8 mouse cellular contexts compared by ENCODE assay signal in the genomic region with DNA sequence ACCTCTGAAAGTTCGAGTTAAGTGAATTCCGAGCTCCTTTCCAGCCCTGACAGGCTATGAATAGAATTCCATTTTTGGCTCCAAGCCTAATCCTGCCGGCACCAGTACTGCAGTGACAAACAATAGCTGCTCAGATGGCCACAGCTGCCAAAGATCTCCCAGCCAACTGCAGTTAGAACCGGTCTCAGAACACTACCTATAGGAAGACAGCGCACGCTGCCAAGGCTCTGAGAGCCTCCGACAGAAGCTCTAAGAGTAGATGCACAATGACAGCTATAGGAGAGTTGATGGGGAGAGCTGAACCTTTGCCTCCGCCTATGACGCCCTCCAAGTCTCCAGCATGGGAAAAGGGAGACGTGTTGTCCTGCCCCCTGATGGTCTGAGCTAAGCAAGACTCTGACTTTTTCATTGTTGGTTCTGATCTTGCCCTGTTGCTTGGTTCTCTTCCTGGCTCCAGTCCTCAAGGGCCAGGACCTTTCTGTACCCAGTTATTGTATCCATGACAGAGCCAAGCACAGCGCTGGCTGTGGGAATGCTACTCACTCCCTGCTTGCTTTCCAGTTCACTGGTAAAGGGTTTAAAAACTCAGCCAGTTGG.
DNase-seq lines count a peak whose midpoint lies in the region; ATAC-seq and TF ChIP-seq lines count a peak whose summit lies in the region.

No protein-coding gene starts in this region.

- H3K36me3 ChIP-seq in embryonic facial prominence, embryonic 13.5 days: no peaks in the 10 kb centered on the region
- no peaks in the 10 kb centered on the region for H3K36me3 ChIP-seq in heart, embryonic 10.5 days

- peak overlapping the region; percentile 11; the same call in 1 of the 2 replicates for H3K27ac ChIP-seq in embryonic facial prominence, embryonic 13.5 days
- H3K27ac ChIP-seq in heart, embryonic 10.5 days: peak overlapping the region; percentile 89

- peak overlapping the region; percentile 34 for H3K4me2 ChIP-seq in embryonic facial prominence, embryonic 13.5 days

- H3K27me3 ChIP-seq in embryonic facial prominence, embryonic 13.5 days: no peaks in the 10 kb centered on the region
- H3K27me3 ChIP-seq in heart, embryonic 10.5 days (ENCODE audit: insufficient read depth, poor library complexity, severe bottlenecking): no peaks in the 10 kb centered on the region

- H3K9me3 ChIP-seq in embryonic facial prominence, embryonic 13.5 days: no peaks in the 10 kb centered on the region
- no peaks in the 10 kb centered on the region for H3K9me3 ChIP-seq in heart, embryonic 10.5 days

- no peak for TF ChIP-seq POLR2A in brain, embryonic 14.5 days (IDR thresholded peaks at IDR 0.05; ENCODE audit: borderline replicate concordance, extremely low read depth, insufficient read depth, insufficient read length, poor library complexity, severe bottlenecking)

- DNase-seq in brain, embryonic 14.5 days (ENCODE audit: low read depth): peak; percentile 97
- peak; percentile 82 for DNase-seq in heart, embryonic 10.5 days (ENCODE audit: low spot score)
- peak; percentile 41 to 50 for DNase-seq in kidney, adult 8-10 months
- peak; percentile 30 to 49 for DNase-seq in left cerebral cortex, postnatal 36 days (ENCODE audit: low spot score in 2 of 2)
- peak; percentile 21 for DNase-seq in neural tube, embryonic 10.5 days (ENCODE audit: extremely low spot score, low spot score)
- DNase-seq in T-cell, adult 2 months (ENCODE audit: low spot score): no peak
- DNase-seq in natural killer cell, adult 2 months (ENCODE audit: low spot score in 2 of 2): no peak

- WGBS in embryonic facial prominence, embryonic 13.5 days: 21% methylated on average over 11 of the region's 11 CpGs
- WGBS in heart, embryonic 10.5 days: 23% methylated on average over 11 of the region's 11 CpGs

- H3K9ac ChIP-seq in embryonic facial prominence, embryonic 13.5 days: 0 out of 2 replicates have a peak overlapping the region, but pooled peaks have one; percentile 17

- peak; percentile 28; the same call in 1 of the 2 replicates for TF ChIP-seq CTCF in brain, embryonic 14.5 days (IDR thresholded peaks at IDR 0.05; ENCODE audit: borderline replicate concordance, extremely low read depth, insufficient read depth, insufficient read length)

- intact Hi-C loops in left cerebral cortex, postnatal 36 days (cut with DNase I): loop anchor here (5.0 kb wide), 1 partner anchor 61 kb away; a partner anchor contains a TSS

- H3K4me3 ChIP-seq in embryonic facial prominence, embryonic 13.5 days: 0 out of 2 replicates have a peak overlapping the region, but pooled peaks have one; percentile 0
- H3K4me3 ChIP-seq in heart, embryonic 10.5 days: peak overlapping the region; percentile 37

- H3K4me1 ChIP-seq in embryonic facial prominence, embryonic 13.5 days: peaks cover 70% of the 10 kb centered on the region
- peaks cover 78% of the 10 kb centered on the region for H3K4me1 ChIP-seq in heart, embryonic 10.5 days

- peak; percentile 80 for ATAC-seq in embryonic facial prominence, embryonic 13.5 days (ENCODE audit: insufficient number of reproducible peaks, insufficient read depth, low FRiP score, low TSS enrichment, low read depth)

Comparison
In these comparisons a context has a peak if more than half of its experiments do, and no peak if none do; other contexts are left out.
1. DNase-seq: peak in brain, embryonic 14.5 days (single experiment), heart, embryonic 10.5 days (single experiment), kidney, adult 8-10 months (2 of 2), left cerebral cortex, postnatal 36 days (2 of 2) and neural tube, embryonic 10.5 days (single experiment); none in T-cell, adult 2 months (single experiment) and natural killer cell, adult 2 months (0 of 2).